Mouse (Mus musculus): ENCODE data around the gene Rmdn2.
A peak's percentile ranks its signal among the peaks of the same experiment; 100 is the strongest.

DNA sequence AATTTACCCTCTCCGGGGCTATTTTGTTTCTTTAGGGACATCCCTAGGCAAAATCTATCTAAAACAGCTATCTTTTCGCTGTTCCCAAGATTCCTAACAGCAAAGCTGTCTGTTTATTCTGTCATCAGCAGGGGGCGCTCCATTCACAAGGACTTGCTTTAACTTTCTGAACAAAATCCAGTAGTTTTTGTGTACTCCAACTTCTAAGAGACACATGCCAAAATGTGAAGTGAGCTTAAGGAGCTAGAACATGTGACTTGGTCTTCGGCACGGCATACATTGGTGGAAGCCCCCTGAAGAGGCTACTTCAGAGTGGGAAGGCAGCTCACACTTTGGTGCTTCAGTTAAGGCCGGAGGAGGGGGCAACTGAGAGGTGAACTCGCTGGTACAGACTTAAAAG is 49.7 kb downstream of the Rmdn2 start:
- TF ChIP-seq CTCF (IDR thresholded peaks at IDR 0.05; ENCODE audit: extremely low read depth, insufficient read length, insufficient replicate concordance, low read depth, low read length) = peak; percentile 36; the same call in 1 of the 2 replicates
- no peak for TF ChIP-seq POLR2A (IDR thresholded peaks at IDR 0.05; ENCODE audit: low read depth, low read length)

Measured in small intestine, adult 2 months (tissue).